Mouse (Mus musculus) liver, embryonic 12.5 days (tissue): ENCODE results near the gene Ganab. TPM values are rescaled to one million over a fixed set of nuclear protein-coding genes. Genes with fewer than 3 reads are reported as not detected.
"Not testable (repeated sequence)": the region's sequence is repeated elsewhere in the genome, so short reads cannot be mapped to it uniquely, and the experiment has no call there.

Experiments
- ATAC-seq: fragments of 200-750 bp; cut with Nextera tagmentation; 2 replicates; pipeline ENCODE4 v1.8.0; 2017; ENCODE audit warnings: moderate number of reproducible peaks, mild to moderate bottlenecking, moderate library complexity
- H3K27ac ChIP-seq: fragments of 300-500 bp; sonication (generic); 2 replicates; pipeline ENCODE4 v1.5.1; 2016; ENCODE audit warnings: mild to moderate bottlenecking
- H3K27me3 ChIP-seq: fragments of 300-500 bp; sonication (generic); replicated peaks from 2 replicates; pipeline ENCODE4 v1.6.1; 2016; ENCODE audit warnings: mild to moderate bottlenecking, moderate library complexity
- H3K36me3 ChIP-seq: fragments of 300-500 bp; sonication (generic); 2 replicates; pipeline ENCODE4 v1.6.1; 2016; ENCODE audit warnings: mild to moderate bottlenecking, moderate library complexity
- H3K4me1 ChIP-seq: fragments of 300-500 bp; sonication (generic); 2 replicates; pipeline ENCODE4 v1.6.1; 2016
- H3K4me2 ChIP-seq: fragments of 300-500 bp; sonication (generic); 2 replicates; pipeline ENCODE4 v1.6.1; 2016; ENCODE audit warnings: mild to moderate bottlenecking, moderate library complexity
- H3K4me3 ChIP-seq: fragments of 300-500 bp; sonication (generic); 2 replicates; pipeline ENCODE4 v1.5.1; 2016; ENCODE audit warnings: mild to moderate bottlenecking, moderate library complexity
- H3K9ac ChIP-seq: fragments of 300-500 bp; sonication (generic); 2 replicates; pipeline ENCODE4 v1.6.1; 2016; ENCODE audit warnings: mild to moderate bottlenecking, moderate library complexity
- H3K9me3 ChIP-seq: fragments of 300-500 bp; sonication (generic); replicated peaks from 2 replicates; pipeline ENCODE4 v1.6.1; 2016; ENCODE audit warnings: mild to moderate bottlenecking, moderate library complexity
- WGBS: fragments of 180-500 bp; shearing (Covaris S2); methylation state at CpG from one replicate; pipeline ENCODE4 v1.1.7; 2016; ENCODE audit not compliant: insufficient replicate concordance; 5-methylcytosine and 5-hydroxymethylcytosine counted together
- polyA plus RNA-seq: library from polyadenylated mRNA; unstranded; fragments of >200 nt; fragmentation: Nextera tagmentation; extraction: Ambion mirVana; gene quantifications from 2 replicates; pipeline ENCODE4 v1.2.1, GENCODE M21; 2016

The Ganab gene
- polyA plus RNA-seq, 1 experiment from 2014 or later, result 61.9 TPM

GRCm38 (mm10) chr19:8892829-8893766 lies 4.8 kb upstream of the Ganab start, which contains the start of gene Ints5:
TSS of gene Ints5 (plus strand) at chr19:8893005.
- WGBS, result 1% methylated on average over 54 of the region's 54 CpGs
- peaks cover 74% of the 10 kb centered on the region for H3K4me1 ChIP-seq
- ATAC-seq, result peak; percentile 56

GRCm38 (mm10) chr19:8895397-8895960 lies 2.4 kb upstream of the Ganab start:
- no peak for ATAC-seq
- H3K9me3 ChIP-seq, result no peaks in the 10 kb centered on the region
- H3K27me3 ChIP-seq, result no peaks in the 10 kb centered on the region
- H3K36me3 ChIP-seq, result peaks cover 46% of the 10 kb centered on the region
- WGBS, result 89% methylated on average over 9 of the region's 9 CpGs
- H3K4me1 ChIP-seq, result peaks cover 80% of the 10 kb centered on the region
- H3K4me2 ChIP-seq, result peak overlapping the region; percentile 82; the same call in 1 of the 2 replicates
- H3K4me3 ChIP-seq, result no peak overlapping the region
- H3K9ac ChIP-seq, result peak overlapping the region; percentile 96
- H3K27ac ChIP-seq, result peak overlapping the region; percentile 90; the same call in 1 of the 2 replicates

More at GRCm38 (mm10) chr19:8892829-8893766, 4.8 kb upstream of the Ganab start, which contains the start of gene Ints5:
- peaks cover 45% of the 10 kb centered on the region for H3K36me3 ChIP-seq
- H3K4me2 ChIP-seq, result peak within 1 kb of the TSS; percentile 84
- H3K27ac ChIP-seq, result peak within 1 kb of the TSS; percentile 95
- no peaks in the 10 kb centered on the region for H3K9me3 ChIP-seq
- peak within 1 kb of the TSS; percentile 90 for H3K4me3 ChIP-seq
- H3K9ac ChIP-seq, result peak within 1 kb of the TSS; percentile 94
- no peaks in the 10 kb centered on the region for H3K27me3 ChIP-seq

- H3K9me3 ChIP-seq, H3K27me3 ChIP-seq, H3K4me3 ChIP-seq, ATAC-seq: not testable (repeated sequence)
- Histone ChIP-seq H3K9ac (peak overlapping the region; percentile 96), H3K36me3 (peaks cover 46% of the 10 kb centered on the region), H3K4me2 (peak overlapping the region; percentile 82), H3K4me1 (peaks cover 82% of the 10 kb centered on the region), H3K27ac (peak overlapping the region; percentile 90)
- 79% methylated on average over 5 of the region's 5 CpGs for WGBS
These were observed 1.6 kb upstream of the Ganab start for GRCm38 (mm10) chr19:8896231-8896630.

- Histone ChIP-seq H3K4me3 (peak overlapping the region; percentile 90), H3K27ac (peak overlapping the region; percentile 90), H3K36me3 (peaks cover 49% of the 10 kb centered on the region), H3K4me2 (peak overlapping the region; percentile 82), H3K4me1 (peaks cover 71% of the 10 kb centered on the region), H3K9ac (peak overlapping the region; percentile 96)
- H3K9me3 ChIP-seq, H3K27me3 ChIP-seq: not testable (repeated sequence)
- 33% methylated on average over 21 of the region's 21 CpGs for WGBS
- peak; percentile 50 for ATAC-seq
These were observed 533 bp upstream of the Ganab start for GRCm38 (mm10) chr19:8897211-8897864.

- ATAC-seq, result no peak
- Histone ChIP-seq H3K36me3 (peaks cover 61% of the 10 kb centered on the region), H3K4me1 (peaks cover 64% of the 10 kb centered on the region), H3K9ac (peak overlapping the region; percentile 96), H3K4me3 (peak overlapping the region; percentile 90), H3K27me3 (no peaks in the 10 kb centered on the region), H3K27ac (peak overlapping the region; percentile 89), H3K9me3 (no peaks in the 10 kb centered on the region), H3K4me2 (peak overlapping the region; percentile 82)
- 2% methylated on average over 13 of the region's 13 CpGs for WGBS
These were observed 705 bp downstream of the Ganab start for GRCm38 (mm10) chr19:8898576-8898975.

GRCm38 (mm10) chr19:8899079-8899478 lies 1.2 kb downstream of the Ganab start:
- ATAC-seq, result no peak
- 41% methylated on average over 3 of the region's 3 CpGs for WGBS
- peak overlapping the region; percentile 90 for H3K4me3 ChIP-seq

GRCm38 (mm10) chr19:8903412-8903811 lies 5.5 kb downstream of the Ganab start:
- no peak overlapping the region for H3K4me3 ChIP-seq
- no peak overlapping the region for H3K9ac ChIP-seq
- no peaks in the 10 kb centered on the region for H3K27me3 ChIP-seq
- peaks cover 82% of the 10 kb centered on the region for H3K36me3 ChIP-seq
- peaks cover 24% of the 10 kb centered on the region for H3K4me1 ChIP-seq
- WGBS, result 87% methylated on average over 5 of the region's 5 CpGs
- H3K9me3 ChIP-seq, result no peaks in the 10 kb centered on the region
- H3K4me2 ChIP-seq, result no peak overlapping the region
- no peak overlapping the region for H3K27ac ChIP-seq
- ATAC-seq, result no peak

More at GRCm38 (mm10) chr19:8899079-8899478, 1.2 kb downstream of the Ganab start:
- Histone ChIP-seq H3K4me1 (peaks cover 59% of the 10 kb centered on the region), H3K27me3 (no peaks in the 10 kb centered on the region), H3K9ac (peak overlapping the region; percentile 96), H3K9me3 (no peaks in the 10 kb centered on the region), H3K27ac (peak overlapping the region; percentile 89), H3K4me2 (peak overlapping the region; percentile 82), H3K36me3 (peaks cover 66% of the 10 kb centered on the region)

GRCm38 (mm10) chr19:8908531-8908930 lies 10.7 kb downstream of the Ganab start:
- H3K4me3 ChIP-seq, result no peak overlapping the region
- no peaks in the 10 kb centered on the region for H3K9me3 ChIP-seq
- H3K4me1 ChIP-seq, result no peaks in the 10 kb centered on the region
- no peaks in the 10 kb centered on the region for H3K27me3 ChIP-seq
- WGBS, result 89% methylated on average over 6 of the region's 6 CpGs
- peaks cover 100% of the 10 kb centered on the region for H3K36me3 ChIP-seq
- H3K27ac ChIP-seq, result no peak overlapping the region
- no peak for ATAC-seq
- H3K4me2 ChIP-seq, result no peak overlapping the region
- H3K9ac ChIP-seq, result no peak overlapping the region

- no peaks in the 10 kb centered on the region for H3K4me1 ChIP-seq
- H3K27ac ChIP-seq, result no peak overlapping the region
These were observed 13.9 kb downstream of the Ganab start for GRCm38 (mm10) chr19:8911810-8912209.

GRCm38 (mm10) chr19:8914212-8914611 lies 16.3 kb downstream of the Ganab start:
- Histone ChIP-seq H3K27me3 (no peaks in the 10 kb centered on the region), H3K9ac (no peak overlapping the region), H3K9me3 (no peaks in the 10 kb centered on the region), H3K4me3 (no peak overlapping the region), H3K4me2 (no peak overlapping the region), H3K4me1 (peaks cover 8% of the 10 kb centered on the region; the same call in 1 of the 2 replicates), H3K36me3 (peaks cover 80% of the 10 kb centered on the region), H3K27ac (no peak overlapping the region)
- ATAC-seq, result no peak
- WGBS, result 92% methylated on average over 3 of the region's 3 CpGs

More at GRCm38 (mm10) chr19:8911810-8912209, 13.9 kb downstream of the Ganab start:
- Histone ChIP-seq H3K27me3 (no peaks in the 10 kb centered on the region), H3K4me3 (no peak overlapping the region), H3K4me2 (no peak overlapping the region), H3K36me3 (peaks cover 100% of the 10 kb centered on the region), H3K9ac (no peak overlapping the region), H3K9me3 (no peaks in the 10 kb centered on the region)
- 90% methylated on average over 5 of the region's 5 CpGs for WGBS
- ATAC-seq, result no peak

- peaks cover 46% of the 10 kb centered on the region for H3K4me1 ChIP-seq
- 73% methylated on average over 3 of the region's 3 CpGs for WGBS
- H3K4me2 ChIP-seq, result no peak overlapping the region
- H3K4me3 ChIP-seq, result no peak overlapping the region
- H3K9ac ChIP-seq, result no peak overlapping the region
- H3K9me3 ChIP-seq, result no peaks in the 10 kb centered on the region
- peaks cover 51% of the 10 kb centered on the region for H3K36me3 ChIP-seq
- H3K27ac ChIP-seq, result peak overlapping the region; percentile 95; the same call in 1 of the 2 replicates
- no peak for ATAC-seq
- no peaks in the 10 kb centered on the region for H3K27me3 ChIP-seq
These were observed 21.1 kb downstream of the Ganab start for GRCm38 (mm10) chr19:8919000-8919399.
